Mouse (Mus musculus): ENCODE data around the gene Cer1. TPM values are rescaled to one million over a fixed set of nuclear protein-coding genes. Genes with fewer than 3 reads are reported as not detected.

Cer1 gene
- polyA plus RNA-seq, 1 experiment, result 0.05 TPM

GRCm38 (mm10) chr4:82864974-82865699 lies 19.8 kb downstream of the Cer1 start:
- no peak for TF ChIP-seq MYOD1 (IDR thresholded peaks at IDR 0.05; ENCODE audit: control insufficient read depth, insufficient read length, low read depth)
- no peak for TF ChIP-seq FOSL1 (IDR thresholded peaks at IDR 0.05; ENCODE audit: insufficient read depth, low read length, poor library complexity, severe bottlenecking)
- no peak for TF ChIP-seq MYOG (IDR thresholded peaks at IDR 0.05; ENCODE audit: control insufficient read depth, extremely low read depth, insufficient read length)
- no peak for TF ChIP-seq CTCF (IDR thresholded peaks at IDR 0.05; ENCODE audit: control insufficient read depth, insufficient read depth, insufficient read length)
- no peak for TF ChIP-seq USF1 (IDR thresholded peaks at IDR 0.05; ENCODE audit: low read depth)
- TF ChIP-seq CEBPB (IDR thresholded peaks at IDR 0.05; ENCODE audit: low read depth), result no peak
- no peak for TF ChIP-seq MAX (IDR thresholded peaks at IDR 0.05)
- no peaks in the 10 kb centered on the region for H3K79me2 ChIP-seq (ENCODE audit: control insufficient read depth, insufficient read depth)
- H3K4me3 ChIP-seq (ENCODE audit: insufficient read depth, poor library complexity, severe bottlenecking), result no peak overlapping the region
- H3K79me3 ChIP-seq (ENCODE audit: low read depth), result no peaks in the 10 kb centered on the region
- H3K36me3 ChIP-seq (ENCODE audit: control insufficient read depth, insufficient read depth), result no peaks in the 10 kb centered on the region
- H3ac ChIP-seq (ENCODE audit: control insufficient read depth, insufficient read length, low read depth), result no peak overlapping the region
- H3K27me3 ChIP-seq (ENCODE audit: control insufficient read depth, insufficient read depth, insufficient read length), result no peaks in the 10 kb centered on the region

DNA sequence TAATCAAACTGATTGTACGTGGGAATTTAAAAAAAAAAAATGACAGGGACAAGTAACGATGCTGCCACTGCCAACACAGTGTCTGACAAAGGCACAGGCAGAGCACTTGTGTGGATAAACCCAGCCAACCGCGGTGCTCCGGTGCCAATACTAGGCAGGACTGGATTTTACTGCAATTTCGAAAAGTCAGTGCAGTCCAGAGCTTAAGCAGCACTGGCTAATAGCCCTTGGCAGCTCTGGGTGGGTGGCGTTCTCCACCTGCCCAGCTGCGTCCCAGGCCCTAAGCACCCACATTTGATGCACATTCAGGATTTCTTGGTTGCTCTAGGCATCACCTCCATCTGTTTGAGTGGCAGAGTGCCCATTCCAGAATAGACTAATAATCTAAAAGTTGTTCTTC lies 21.6 kb downstream of the Cer1 start:
- Histone ChIP-seq H3K79me3 (ENCODE audit: low read depth) (peaks cover 8% of the 10 kb centered on the region), H3ac (ENCODE audit: control insufficient read depth, insufficient read length, low read depth) (no peak overlapping the region), H3K4me3 (ENCODE audit: insufficient read depth, poor library complexity, severe bottlenecking) (no peak overlapping the region), H3K79me2 (ENCODE audit: control insufficient read depth, insufficient read depth) (peaks cover 11% of the 10 kb centered on the region), H3K36me3 (ENCODE audit: control insufficient read depth, insufficient read depth) (no peaks in the 10 kb centered on the region), H3K27me3 (ENCODE audit: control insufficient read depth, insufficient read depth, insufficient read length) (no peaks in the 10 kb centered on the region)
- TF ChIP-seq MYOD1 (IDR thresholded peaks at IDR 0.05; ENCODE audit: control insufficient read depth, insufficient read length, low read depth) (no peak), MAX (IDR thresholded peaks at IDR 0.05) (no peak), CEBPB (IDR thresholded peaks at IDR 0.05; ENCODE audit: low read depth) (no peak), FOSL1 (IDR thresholded peaks at IDR 0.05; ENCODE audit: insufficient read depth, low read length, poor library complexity, severe bottlenecking) (no peak), USF1 (IDR thresholded peaks at IDR 0.05; ENCODE audit: low read depth) (no peak), MYOG (IDR thresholded peaks at IDR 0.05; ENCODE audit: control insufficient read depth, extremely low read depth, insufficient read length) (no peak), CTCF (IDR thresholded peaks at IDR 0.05; ENCODE audit: control insufficient read depth, insufficient read depth, insufficient read length) (no peak)

DNA sequence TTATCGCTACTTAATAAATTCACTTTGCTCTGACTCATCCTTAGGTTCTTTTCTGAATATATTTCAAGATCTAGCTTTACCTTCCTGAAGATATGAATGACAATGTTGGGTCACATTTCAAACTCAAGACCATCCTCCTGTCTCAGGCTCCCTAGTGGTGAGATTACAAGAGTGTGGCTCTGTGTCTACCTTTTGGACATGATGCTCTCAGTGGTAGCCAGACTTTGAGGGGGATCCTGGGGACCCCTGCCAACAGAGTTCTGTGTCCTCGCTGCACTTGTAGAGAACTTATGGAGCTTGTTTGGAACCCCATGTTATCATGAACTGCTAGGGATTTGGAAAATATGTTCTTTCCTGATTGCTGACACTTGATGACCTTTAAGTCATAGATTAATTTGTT lies 23.5 kb downstream of the Cer1 start:
- Histone ChIP-seq H3K36me3 (ENCODE audit: control insufficient read depth, insufficient read depth) (no peaks in the 10 kb centered on the region), H3K27me3 (ENCODE audit: control insufficient read depth, insufficient read depth, insufficient read length) (no peaks in the 10 kb centered on the region), H3K79me3 (ENCODE audit: low read depth) (peaks cover 20% of the 10 kb centered on the region), H3K4me3 (ENCODE audit: insufficient read depth, poor library complexity, severe bottlenecking) (no peak overlapping the region), H3ac (ENCODE audit: control insufficient read depth, insufficient read length, low read depth) (no peak overlapping the region), H3K79me2 (ENCODE audit: control insufficient read depth, insufficient read depth) (peaks cover 30% of the 10 kb centered on the region)
- TF ChIP-seq MYOG (IDR thresholded peaks at IDR 0.05; ENCODE audit: control insufficient read depth, extremely low read depth, insufficient read length) (no peak), CTCF (IDR thresholded peaks at IDR 0.05; ENCODE audit: control insufficient read depth, insufficient read depth, insufficient read length) (no peak), FOSL1 (IDR thresholded peaks at IDR 0.05; ENCODE audit: insufficient read depth, low read length, poor library complexity, severe bottlenecking) (no peak), MAX (IDR thresholded peaks at IDR 0.05) (no peak)

DNA sequence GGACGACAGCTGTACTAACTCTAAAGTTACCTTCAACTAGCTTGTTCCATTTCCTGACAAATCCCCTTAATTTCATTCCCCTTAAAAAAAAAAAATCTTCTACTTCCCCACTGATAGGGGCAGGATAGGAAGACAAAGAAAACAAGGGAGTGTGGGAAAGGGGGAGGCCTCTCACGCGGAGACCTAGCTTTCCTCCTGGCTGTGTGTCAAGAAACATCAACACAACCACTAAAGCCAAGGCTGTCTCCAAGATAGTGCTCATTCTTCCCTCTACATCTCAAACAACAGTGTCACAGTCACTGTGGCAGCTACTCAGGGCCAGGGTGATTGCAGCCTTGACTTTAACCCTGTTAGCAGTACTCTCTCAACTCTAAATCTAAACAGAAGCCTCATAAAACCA lies 24.4 kb downstream of the Cer1 start:
- TF ChIP-seq CTCF (IDR thresholded peaks at IDR 0.05; ENCODE audit: control insufficient read depth, insufficient read depth, insufficient read length) (no peak), USF1 (IDR thresholded peaks at IDR 0.05; ENCODE audit: low read depth) (no peak), MYOD1 (IDR thresholded peaks at IDR 0.05; ENCODE audit: control insufficient read depth, insufficient read length, low read depth) (no peak), MAX (IDR thresholded peaks at IDR 0.05) (no peak), FOSL1 (IDR thresholded peaks at IDR 0.05; ENCODE audit: insufficient read depth, low read length, poor library complexity, severe bottlenecking) (no peak), MYOG (IDR thresholded peaks at IDR 0.05; ENCODE audit: control insufficient read depth, extremely low read depth, insufficient read length) (no peak), CEBPB (IDR thresholded peaks at IDR 0.05; ENCODE audit: low read depth) (no peak)
- Histone ChIP-seq H3ac (ENCODE audit: control insufficient read depth, insufficient read length, low read depth) (no peak overlapping the region), H3K4me3 (ENCODE audit: insufficient read depth, poor library complexity, severe bottlenecking) (no peak overlapping the region), H3K79me2 (ENCODE audit: control insufficient read depth, insufficient read depth) (peaks cover 39% of the 10 kb centered on the region), H3K27me3 (ENCODE audit: control insufficient read depth, insufficient read depth, insufficient read length) (no peaks in the 10 kb centered on the region), H3K79me3 (ENCODE audit: low read depth) (peaks cover 26% of the 10 kb centered on the region), H3K36me3 (ENCODE audit: control insufficient read depth, insufficient read depth) (no peaks in the 10 kb centered on the region)

DNA sequence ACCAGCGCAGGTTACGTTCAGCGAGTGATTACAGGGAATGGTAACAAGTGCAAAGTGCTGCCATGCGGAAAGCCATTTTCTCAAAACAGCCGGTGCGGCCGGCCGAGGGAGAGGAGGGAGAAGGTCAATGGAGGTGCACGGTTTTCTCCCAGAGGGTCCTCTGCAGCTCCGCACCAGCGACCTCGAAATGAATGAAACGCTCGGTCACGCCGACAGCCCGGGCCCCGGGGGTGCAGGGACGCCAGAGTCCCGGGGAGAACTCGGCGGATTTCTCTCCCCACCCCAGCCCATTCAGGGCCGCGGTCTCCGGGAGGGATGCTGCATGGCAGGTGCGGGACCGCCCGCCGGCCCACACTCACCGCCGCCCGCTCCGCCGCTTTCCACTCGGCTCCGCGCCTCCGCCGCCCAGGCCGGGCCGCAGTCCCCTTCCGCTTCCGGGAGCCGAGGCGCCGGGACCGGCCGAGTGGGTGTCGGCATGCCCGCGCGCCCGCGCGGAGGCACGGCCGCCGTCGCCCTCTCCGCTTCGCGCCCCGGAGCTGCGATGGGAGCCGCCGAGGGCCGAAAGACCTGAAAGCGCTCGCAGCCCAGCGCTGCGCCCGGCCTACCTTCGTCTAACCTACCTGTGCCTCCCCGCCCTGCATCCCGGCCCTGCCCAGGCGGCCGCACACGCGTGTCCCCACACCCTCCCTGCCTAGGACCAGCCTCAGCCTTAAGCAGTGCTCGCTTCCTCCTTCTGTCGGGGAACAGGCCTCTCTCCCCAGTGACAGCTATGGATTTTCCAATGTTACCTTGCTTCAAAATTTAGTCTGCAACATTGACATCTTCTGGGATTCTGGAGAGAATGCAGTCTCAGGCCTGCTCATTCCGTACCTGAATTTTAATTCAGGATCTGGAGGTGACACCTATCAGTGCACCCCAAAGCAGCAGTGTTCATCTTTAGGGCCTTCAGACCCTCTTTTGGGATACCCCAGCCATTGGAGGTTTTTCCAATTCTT lies 25.5 kb downstream of the Cer1 start, which contains the start of gene Zdhhc21:
TSS of gene Zdhhc21 (minus strand) at position 828 of the 995 bp plus-strand sequence.
- Histone ChIP-seq H3K79me3 (ENCODE audit: low read depth) (peaks cover 28% of the 10 kb centered on the region), H3ac (ENCODE audit: control insufficient read depth, insufficient read length, low read depth) (peak within 1 kb of the TSS; percentile 96), H3K79me2 (ENCODE audit: control insufficient read depth, insufficient read depth) (peaks cover 50% of the 10 kb centered on the region), H3K4me3 (ENCODE audit: insufficient read depth, poor library complexity, severe bottlenecking) (peak within 1 kb of the TSS; percentile 64), H3K27me3 (ENCODE audit: control insufficient read depth, insufficient read depth, insufficient read length) (no peaks in the 10 kb centered on the region), H3K36me3 (ENCODE audit: control insufficient read depth, insufficient read depth) (no peaks in the 10 kb centered on the region)
- TF ChIP-seq MYOG (IDR thresholded peaks at IDR 0.05; ENCODE audit: control insufficient read depth, extremely low read depth, insufficient read length), result no peak
- TF ChIP-seq CTCF (IDR thresholded peaks at IDR 0.05; ENCODE audit: control insufficient read depth, insufficient read depth, insufficient read length), result no peak
- no peak for TF ChIP-seq CEBPB (IDR thresholded peaks at IDR 0.05; ENCODE audit: low read depth)
- peak; percentile 54 for TF ChIP-seq MAX (IDR thresholded peaks at IDR 0.05)
- TF ChIP-seq FOSL1 (IDR thresholded peaks at IDR 0.05; ENCODE audit: insufficient read depth, low read length, poor library complexity, severe bottlenecking), result no peak
